ENCODE assay signal across 33 mouse cellular contexts in the genomic region with DNA sequence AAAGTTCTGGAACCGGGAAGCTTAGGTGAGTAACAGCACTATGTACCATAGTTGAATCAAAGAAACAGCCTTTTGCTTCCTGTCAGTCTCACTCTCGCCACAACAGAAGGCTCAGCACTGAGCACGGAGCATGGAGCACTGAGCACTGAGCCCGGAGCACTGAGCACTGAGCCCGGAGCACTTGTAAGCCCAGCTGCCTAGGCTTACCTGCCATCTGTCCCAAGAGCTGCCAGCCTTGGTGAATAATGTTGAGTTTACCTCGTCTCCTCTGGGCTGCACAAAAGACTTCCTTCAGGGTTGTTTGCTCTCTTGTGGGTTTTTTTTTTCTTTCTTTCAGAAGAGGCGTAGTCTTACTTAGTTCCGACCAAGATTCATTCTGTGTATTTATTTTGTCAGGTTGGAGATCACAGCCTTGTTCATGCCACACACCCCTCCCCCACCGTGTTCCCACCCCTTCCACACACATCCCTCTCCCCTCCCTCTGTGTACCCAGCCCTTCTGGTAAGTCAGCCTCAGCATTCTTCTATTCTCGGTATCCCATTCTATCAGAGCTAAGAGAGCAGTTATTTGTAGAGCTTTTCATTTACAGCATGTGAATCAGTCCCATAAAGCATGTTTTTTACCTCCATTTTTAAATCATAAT. TPM values are rescaled to one million over a fixed set of nuclear protein-coding genes. Genes with fewer than 3 reads are reported as not detected.
A peak's percentile ranks its signal among the peaks of the same experiment; 100 is the strongest.
DNase-seq lines count a peak whose midpoint lies in the region; ATAC-seq and TF ChIP-seq lines count a peak whose summit lies in the region.
"Had no signal": no experiment of that assay in that cellular context is flagged by ENCODE, and none has a peak within 500 bp of the region (broad histone marks: within the 10 kb centered on the region; RNA-seq: fewer than 3 reads in every experiment).

No protein-coding gene starts in this region.

- no peak overlapping the region for H3K9ac ChIP-seq in lung, embryonic 16.5 days (ENCODE audit: low read length)
- H3K9ac ChIP-seq in stomach, embryonic 14.5 days (replicated peaks; ENCODE audit: low read depth, low read length), result no peak overlapping the region
- H3K9ac ChIP-seq in stomach, postnatal 0 days (ENCODE audit: low read length), result no peak overlapping the region
- H3K9ac ChIP-seq: embryonic facial prominence, embryonic 15.5 days; forebrain, postnatal 0 days; heart, embryonic 13.5 days; hindbrain, embryonic 14.5 days had no signal

- H3K27ac ChIP-seq in lung, embryonic 16.5 days (ENCODE audit: low read length), result no peak overlapping the region
- no peak overlapping the region for H3K27ac ChIP-seq in stomach, embryonic 14.5 days (ENCODE audit: low read length)
- no peak overlapping the region for H3K27ac ChIP-seq in stomach, postnatal 0 days (replicated peaks)
- H3K27ac ChIP-seq: embryonic facial prominence, embryonic 15.5 days; heart, adult 2 months; heart, embryonic 10.5 days; heart, embryonic 13.5 days; hindbrain, embryonic 14.5 days; hindbrain, postnatal 0 days had no signal

- no peak for TF ChIP-seq CTCF in brain, embryonic 14.5 days (IDR thresholded peaks at IDR 0.05; ENCODE audit: borderline replicate concordance, extremely low read depth, insufficient read depth, insufficient read length)
- no peak for TF ChIP-seq CTCF in stomach, postnatal 0 days (IDR thresholded peaks at IDR 0.05; ENCODE audit: low read depth)

- no peak for TF ChIP-seq EP300 in stomach, postnatal 0 days (optimal IDR thresholded peaks at IDR 0.05)

- no peaks in the 10 kb centered on the region for H3K4me1 ChIP-seq in lung, embryonic 16.5 days (replicated peaks; ENCODE audit: control insufficient read depth, insufficient read depth, low read length)
- no peaks in the 10 kb centered on the region for H3K4me1 ChIP-seq in stomach, embryonic 14.5 days (ENCODE audit: control insufficient read depth, insufficient read depth, low read length)
- no peaks in the 10 kb centered on the region for H3K4me1 ChIP-seq in stomach, postnatal 0 days (replicated peaks; ENCODE audit: control insufficient read depth, insufficient read depth)
- H3K4me1 ChIP-seq: embryonic facial prominence, embryonic 15.5 days; heart, embryonic 10.5 days; heart, embryonic 13.5 days had no signal

- 44% methylated on average over 10 of the region's 10 CpGs for WGBS in lung, embryonic 16.5 days
- 60% methylated on average over 10 of the region's 10 CpGs for WGBS in stomach, embryonic 14.5 days
- WGBS in stomach, postnatal 0 days, result 44% methylated on average over 10 of the region's 10 CpGs

- no peak for TF ChIP-seq POLR2A in brain, embryonic 14.5 days (IDR thresholded peaks at IDR 0.05; ENCODE audit: borderline replicate concordance, extremely low read depth, insufficient read depth, insufficient read length, poor library complexity, severe bottlenecking)

- H3K36me3 ChIP-seq in lung, embryonic 16.5 days (ENCODE audit: control insufficient read depth, insufficient read depth, low read length), result no peaks in the 10 kb centered on the region
- H3K36me3 ChIP-seq in stomach, embryonic 14.5 days (ENCODE audit: control insufficient read depth, insufficient read depth, low read length), result no peaks in the 10 kb centered on the region
- H3K36me3 ChIP-seq in stomach, postnatal 0 days (ENCODE audit: control insufficient read depth, insufficient read depth, low read length), result no peaks in the 10 kb centered on the region
- H3K36me3 ChIP-seq: embryonic facial prominence, embryonic 15.5 days; heart, embryonic 10.5 days; heart, embryonic 13.5 days had no signal

- no peak overlapping the region for H3K4me3 ChIP-seq in lung, embryonic 16.5 days (ENCODE audit: low read length)
- H3K4me3 ChIP-seq in stomach, embryonic 14.5 days (ENCODE audit: low read depth, low read length), result no peak overlapping the region
- H3K4me3 ChIP-seq in stomach, postnatal 0 days (ENCODE audit: low read depth, low read length), result no peak overlapping the region
- H3K4me3 ChIP-seq: embryonic facial prominence, embryonic 15.5 days; heart, adult 2 months; heart, embryonic 10.5 days; heart, embryonic 13.5 days had no signal

- no peaks in the 10 kb centered on the region for H3K27me3 ChIP-seq in lung, embryonic 16.5 days (ENCODE audit: control insufficient read depth, insufficient read depth, low read depth, low read length)
- no peaks in the 10 kb centered on the region for H3K27me3 ChIP-seq in stomach, embryonic 14.5 days (ENCODE audit: control insufficient read depth, insufficient read depth, low read length)
- H3K27me3 ChIP-seq in stomach, postnatal 0 days (ENCODE audit: control insufficient read depth, insufficient read depth, low read length), result no peaks in the 10 kb centered on the region
- H3K27me3 ChIP-seq: embryonic facial prominence, embryonic 15.5 days; heart, embryonic 13.5 days had no signal

- no peaks in the 10 kb centered on the region for H3K9me3 ChIP-seq in lung, embryonic 16.5 days (ENCODE audit: control insufficient read depth, low read length)
- H3K9me3 ChIP-seq in stomach, embryonic 14.5 days (ENCODE audit: control insufficient read depth, low read depth, low read length), result no peaks in the 10 kb centered on the region
- H3K9me3 ChIP-seq in stomach, postnatal 0 days (ENCODE audit: control insufficient read depth, low read length), result no peaks in the 10 kb centered on the region
- H3K9me3 ChIP-seq: embryonic facial prominence, embryonic 15.5 days; heart, embryonic 10.5 days had no signal

- ATAC-seq in lung, embryonic 16.5 days (ENCODE audit: low read depth), result peak; percentile 36; the same call in 1 of the 2 replicates
- ATAC-seq in stomach, embryonic 14.5 days (ENCODE audit: insufficient number of reproducible peaks, insufficient read depth, low FRiP score, low read depth), result peak; percentile 85
- peak; percentile 78 for ATAC-seq in stomach, postnatal 0 days (ENCODE audit: low FRiP score, low TSS enrichment)
- ATAC-seq: CD4-positive, CD25-positive, alpha-beta regulatory T cell, adult 4 months; forebrain, embryonic 14.5 days; forebrain, postnatal 0 days; hindbrain, postnatal 0 days had no signal

- H3K4me2 ChIP-seq in lung, embryonic 16.5 days (ENCODE audit: low read depth, low read length), result no peak overlapping the region
- no peak overlapping the region for H3K4me2 ChIP-seq in stomach, embryonic 14.5 days (replicated peaks; ENCODE audit: low read depth, low read length)
- H3K4me2 ChIP-seq in stomach, postnatal 0 days (replicated peaks; ENCODE audit: low read depth), result 0 out of 2 replicates have a peak overlapping the region, but pooled peaks have one; percentile 9
- H3K4me2 ChIP-seq: embryonic facial prominence, embryonic 15.5 days; heart, embryonic 13.5 days; hindbrain, embryonic 14.5 days had no signal

- DNase-seq in lung, postnatal 25 days (ENCODE audit: low spot score), result no peak
- peak; percentile 5 for DNase-seq in brain, embryonic 14.5 days (ENCODE audit: low read depth)
- DNase-seq in stomach, postnatal 0 days (ENCODE audit: low spot score), result peak; percentile 56
- no peak for DNase-seq in urinary bladder, postnatal 4 days (ENCODE audit: low spot score in 2 of 2)
- DNase-seq: adrenal gland, adult 2 months; adrenal gland, postnatal 14 days; cerebellum, adult 11-12 months; cerebellum, adult 8-10 months; cerebellum, postnatal 10 days; cerebellum, postnatal 36 days; embryo, embryonic 11 days; forebrain, postnatal 0 days; gastrocnemius, postnatal 25 days; heart, adult 2 months; heart, postnatal 14 days; heart, postnatal 4 days had no signal

RNA-seq across cellular contexts. Expression of a gene that starts 20.7 kb away (rescaled TPM):
- polyA plus RNA-seq in lung, embryonic 16.5 days (2015; fragmentation: Nextera tagmentation; extraction: Ambion mirVana), result not detected in 2 replicates
- polyA plus RNA-seq in brain, embryonic 14.5 days (2012; rRNA removed), result not detected in 2 replicates
- polyA plus RNA-seq in stomach, embryonic 14.5 days (2014; fragmentation: Nextera tagmentation; extraction: Ambion mirVana), result not detected in 2 replicates
- polyA plus RNA-seq in stomach, postnatal 0 days (2015; fragmentation: Nextera tagmentation; extraction: Ambion mirVana), result not detected in 2 replicates
- polyA plus RNA-seq: adrenal gland, adult 2 months; C2C12; CD4-positive, CD25-positive, alpha-beta regulatory T cell, adult 4 months; cortical plate, adult 2 months; embryonic facial prominence, embryonic 11.5 days; forebrain, embryonic 11.5 days; forebrain, embryonic 14.5 days; forebrain, postnatal 0 days; frontal cortex, adult 2 months; gonadal fat pad, adult 2 months; heart, adult 2 months; heart, embryonic 10.5 days; heart, embryonic 13.5 days; heart, embryonic 16.5 days; hindbrain, embryonic 11.5 days; hindbrain, embryonic 14.5 days; hindbrain, postnatal 0 days had no signal

RNA-seq across cellular contexts. Expression of a gene that starts 54.9 kb away (rescaled TPM):
- not detected in 2 replicates for polyA plus RNA-seq in lung, embryonic 16.5 days (2015; fragmentation: Nextera tagmentation; extraction: Ambion mirVana)
- not detected in 2 replicates for polyA plus RNA-seq in brain, embryonic 14.5 days (2012; rRNA removed)
- polyA plus RNA-seq in stomach, embryonic 14.5 days (2014; fragmentation: Nextera tagmentation; extraction: Ambion mirVana), result not detected in 2 replicates
- polyA plus RNA-seq in stomach, postnatal 0 days (2015; fragmentation: Nextera tagmentation; extraction: Ambion mirVana), result not detected in 2 replicates
- polyA plus RNA-seq: adrenal gland, adult 2 months; C2C12; embryonic facial prominence, embryonic 11.5 days; embryonic facial prominence, embryonic 15.5 days; forebrain, embryonic 11.5 days; forebrain, embryonic 14.5 days; forebrain, postnatal 0 days; frontal cortex, adult 2 months; gonadal fat pad, adult 2 months; heart, adult 2 months; heart, embryonic 10.5 days; heart, embryonic 13.5 days; heart, embryonic 16.5 days; hindbrain, embryonic 11.5 days; hindbrain, embryonic 14.5 days; hindbrain, postnatal 0 days had no signal

Comparison
In these comparisons a context has a peak if more than half of its experiments do, and no peak if none do; other contexts are left out.
1. DNase-seq: peak in brain, embryonic 14.5 days (single experiment) and stomach, postnatal 0 days (single experiment); none in lung, postnatal 25 days (single experiment) and urinary bladder, postnatal 4 days (0 of 2).
2. Peak in every context shown above with its lines, with median percentiles within 50 percentile points of each other: ATAC-seq.